Mouse (Mus musculus) kidney, adult 8-10 months (tissue): ENCODE data around the gene Hmgcs2.

Experiments
- DNase-seq, 2 experiments: peaks; one replicate each; pipeline ENCODE4 v3.0.0; 2022

Gene Hmgcs2

GRCm38 (mm10) chr3:98280204-98280932 lies at the start of gene Hmgcs2:
Gene Hmgcs2, plus strand, starts transcription at chr3:98280435.
- DNase-seq, result peak; percentile 47 to 57

DNA sequence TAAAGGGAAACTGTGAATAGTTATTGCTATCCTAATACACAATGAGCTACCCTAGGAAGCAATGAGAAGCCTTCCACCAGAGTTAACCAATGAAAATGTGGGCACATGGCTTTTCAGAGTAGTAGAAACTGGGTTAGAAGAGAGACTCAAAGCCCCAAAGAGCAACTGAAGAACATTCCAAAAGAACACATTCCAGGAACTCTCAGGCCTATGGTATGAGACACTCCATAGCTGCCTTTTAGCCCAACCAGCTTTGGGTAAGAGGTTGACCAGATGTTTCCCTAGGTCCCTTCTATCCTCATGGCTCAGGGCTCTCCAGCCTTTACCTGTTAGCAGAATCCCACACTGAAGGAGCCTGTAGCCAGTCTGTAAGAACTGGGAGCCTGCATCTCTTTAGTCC lies 46.7 kb upstream of the Hmgcs2 start:
- DNase-seq, result no peak

DNA sequence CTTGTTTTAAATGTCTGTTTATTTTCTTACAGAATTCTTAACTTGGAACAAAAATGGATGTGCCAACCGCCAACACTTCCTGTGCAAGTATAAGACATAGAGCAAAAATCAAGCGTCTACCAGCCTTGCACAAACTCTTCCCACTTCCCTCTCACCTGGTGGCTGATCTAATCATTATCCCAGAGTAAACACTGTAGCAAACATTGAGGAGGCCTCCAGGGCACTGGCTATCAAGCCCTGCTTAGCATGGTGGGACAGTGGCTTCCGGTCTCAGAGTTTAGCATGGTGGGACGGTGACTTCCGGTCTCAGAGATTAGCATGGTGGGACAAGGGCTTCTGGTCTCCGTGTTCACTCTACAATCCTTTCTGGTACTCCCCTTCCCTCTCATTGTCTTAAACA lies 44.0 kb upstream of the Hmgcs2 start:
- DNase-seq, result no peak

DNA sequence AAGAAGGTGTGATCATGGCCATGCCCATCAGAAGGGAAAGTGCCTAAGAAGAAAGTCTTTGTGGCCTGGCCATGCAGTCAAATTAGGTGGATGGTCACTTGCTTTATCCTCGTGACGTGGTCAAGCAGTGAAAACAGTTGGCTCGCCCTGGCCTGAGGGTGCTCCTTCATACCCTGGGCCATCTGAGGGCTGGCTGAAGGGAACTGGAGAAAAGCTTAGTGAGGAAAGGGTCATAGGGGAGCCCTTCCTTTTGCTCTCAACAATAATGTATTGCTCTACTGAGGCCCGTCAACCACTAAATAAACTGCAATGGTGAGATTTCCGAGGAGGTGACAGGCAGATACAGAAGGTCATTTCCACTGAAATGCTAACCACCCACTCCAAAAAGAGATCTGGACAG lies 43.0 kb upstream of the Hmgcs2 start:
- no peak for DNase-seq

GRCm38 (mm10) chr3:98238150-98238549 lies 42.1 kb upstream of the Hmgcs2 start:
- no peak for DNase-seq

- DNase-seq, result no peak
Observed at GRCm38 (mm10) chr3:98242051-98242450, 38.2 kb upstream of the Hmgcs2 start.

DNA sequence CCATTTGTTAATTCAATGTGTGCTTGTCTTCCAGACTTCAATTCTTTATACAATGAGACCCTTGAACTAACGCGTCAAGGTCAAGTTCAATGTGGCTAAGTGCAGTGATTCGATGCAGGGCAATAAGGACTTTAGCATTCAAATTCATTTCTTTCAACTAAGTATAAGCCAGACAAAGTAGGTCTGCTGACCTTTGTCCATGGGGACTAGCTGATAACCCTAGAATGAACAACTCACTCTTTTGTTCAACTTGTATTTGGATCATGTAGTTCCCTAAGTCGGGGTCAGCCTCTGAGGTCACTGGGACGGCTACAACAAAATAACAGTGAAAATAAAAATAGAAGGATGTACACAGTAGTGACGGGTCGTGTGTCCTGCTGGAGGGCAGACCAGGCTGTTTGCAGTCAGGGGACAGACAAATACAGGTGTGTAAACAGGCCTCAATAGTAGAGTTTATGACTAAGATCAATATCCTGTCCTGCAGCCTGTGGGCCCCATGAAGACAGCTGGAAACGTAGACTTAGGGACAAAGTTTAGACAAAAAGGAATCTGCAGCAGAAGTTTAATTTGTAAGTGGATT lies 37.7 kb upstream of the Hmgcs2 start:
- DNase-seq, result no peak

DNA sequence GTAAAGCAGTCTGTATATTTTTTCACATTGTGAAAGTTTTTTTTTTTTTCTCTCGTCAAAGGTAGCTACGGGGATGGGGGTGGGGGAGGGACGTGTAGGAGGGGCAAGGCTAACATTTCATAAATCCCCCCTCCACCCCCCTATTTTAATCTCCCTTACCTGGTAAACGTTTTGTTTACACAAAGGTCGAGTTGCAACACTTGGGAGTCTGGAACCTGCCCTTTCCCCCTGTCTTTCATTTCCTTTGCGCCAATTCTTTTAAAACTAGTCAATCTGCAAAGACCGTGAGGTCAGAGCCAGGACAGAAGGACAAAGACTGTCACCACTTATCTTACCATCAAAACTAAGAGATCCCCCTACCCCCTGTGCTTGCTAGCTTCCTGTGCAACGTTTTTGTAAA lies 34.3 kb upstream of the Hmgcs2 start:
- no peak for DNase-seq

DNA sequence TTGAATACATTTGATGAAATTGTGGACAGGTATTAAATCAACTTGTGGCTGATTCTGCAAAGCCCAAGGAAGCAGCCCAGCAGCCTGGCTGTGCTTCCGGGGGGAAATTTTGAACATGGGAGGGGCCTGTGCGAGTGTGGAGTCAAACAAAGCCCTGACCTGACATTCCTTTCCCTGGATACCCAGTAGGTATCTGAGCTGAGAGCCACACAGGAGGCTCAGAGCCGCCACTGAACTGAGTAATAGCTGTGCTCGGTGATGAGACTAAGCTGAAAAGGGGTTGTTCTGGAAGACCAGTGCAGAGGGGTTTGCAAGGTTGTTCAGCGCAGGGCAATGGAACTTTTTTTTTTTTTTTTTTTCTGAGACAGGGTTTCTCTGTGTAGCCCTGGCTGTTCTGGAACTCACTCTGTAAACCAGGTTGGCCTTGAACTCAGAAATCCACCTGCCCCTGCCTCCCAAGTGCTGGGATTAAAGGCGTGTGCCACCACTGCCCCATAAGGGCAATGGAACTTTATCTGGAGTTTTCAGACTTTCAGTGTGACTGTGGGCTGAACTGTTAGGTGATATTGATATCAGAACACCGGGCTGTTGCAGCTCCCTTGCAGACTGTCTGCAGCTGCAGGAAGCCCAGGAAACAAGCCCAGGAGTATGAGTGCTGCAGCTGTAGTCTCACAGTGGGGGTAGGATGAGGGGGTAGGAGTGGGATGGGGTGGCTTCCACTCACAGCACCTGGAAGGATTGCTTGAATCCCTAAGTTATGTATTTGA lies 33.1 kb upstream of the Hmgcs2 start:
- no peak for DNase-seq

- DNase-seq, result no peak
Observed at GRCm38 (mm10) chr3:98249378-98249777, 30.9 kb upstream of the Hmgcs2 start.

- no peak for DNase-seq
Observed at GRCm38 (mm10) chr3:98249833-98250448, 30.3 kb upstream of the Hmgcs2 start.

DNA sequence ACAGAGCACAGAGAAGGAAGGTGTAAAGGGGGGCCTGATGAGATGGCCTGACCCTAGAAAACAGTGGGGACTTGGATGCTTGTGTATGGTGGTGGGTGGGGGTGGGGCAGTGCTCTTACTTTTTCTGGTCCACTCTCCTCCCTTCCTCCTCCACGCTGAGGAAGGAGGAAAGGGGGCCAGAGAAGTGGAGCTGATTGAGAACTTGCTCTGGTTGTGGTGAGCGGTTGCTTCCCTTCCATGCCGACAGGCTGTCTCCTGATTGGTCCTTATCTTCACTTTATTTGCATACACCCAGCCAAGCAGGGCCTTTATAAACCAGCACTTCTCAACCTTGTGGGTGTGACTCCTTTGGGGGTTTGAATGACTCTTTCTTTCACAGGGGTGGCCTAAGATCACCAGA lies 26.2 kb upstream of the Hmgcs2 start:
- no peak for DNase-seq

DNA sequence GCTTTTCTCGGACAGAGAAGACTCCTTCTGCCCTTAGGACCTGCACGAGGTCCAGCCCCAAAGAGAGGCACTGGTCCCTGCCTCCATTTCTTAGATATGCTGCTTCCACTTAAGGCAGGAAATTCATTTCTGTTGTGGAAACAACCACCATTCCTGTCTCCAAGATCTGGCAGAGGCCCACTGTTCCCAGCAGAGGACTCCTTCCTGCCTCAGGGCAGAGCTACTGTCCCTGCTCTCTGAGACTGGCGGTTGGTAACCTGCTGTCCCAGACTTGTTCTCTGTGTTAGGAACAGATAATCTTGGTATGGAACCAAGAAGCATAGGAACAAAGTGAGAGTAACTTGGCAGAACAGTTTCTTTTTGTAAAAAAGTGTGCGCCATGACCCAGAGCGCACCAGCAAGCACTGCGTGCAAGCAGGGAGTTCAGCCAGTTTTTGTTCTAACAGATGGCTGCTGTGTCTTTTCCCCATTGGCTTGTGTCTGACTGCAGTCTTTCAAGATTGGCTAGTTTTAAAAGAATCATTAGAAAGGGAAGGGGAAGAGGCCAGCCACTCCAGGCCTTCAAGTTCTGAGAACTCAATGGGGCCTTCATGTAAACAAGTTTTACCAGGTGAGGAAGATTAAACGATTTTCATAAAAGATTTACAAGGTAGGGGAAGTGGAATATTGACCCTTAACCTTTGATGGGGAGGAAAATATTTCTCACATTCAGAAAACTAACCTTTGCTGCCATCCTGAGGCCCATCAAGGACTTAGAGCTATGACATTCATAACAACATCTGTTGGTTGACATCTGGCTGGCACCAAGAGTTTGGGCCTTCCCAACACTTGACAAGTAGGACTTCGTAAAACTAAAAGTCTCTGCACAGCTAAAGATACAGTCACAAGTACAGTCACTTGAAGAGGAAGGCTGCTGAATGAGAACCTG lies 25.3 kb upstream of the Hmgcs2 start:
- peak in 1 of 2 experiments; percentile 11 for DNase-seq

DNA sequence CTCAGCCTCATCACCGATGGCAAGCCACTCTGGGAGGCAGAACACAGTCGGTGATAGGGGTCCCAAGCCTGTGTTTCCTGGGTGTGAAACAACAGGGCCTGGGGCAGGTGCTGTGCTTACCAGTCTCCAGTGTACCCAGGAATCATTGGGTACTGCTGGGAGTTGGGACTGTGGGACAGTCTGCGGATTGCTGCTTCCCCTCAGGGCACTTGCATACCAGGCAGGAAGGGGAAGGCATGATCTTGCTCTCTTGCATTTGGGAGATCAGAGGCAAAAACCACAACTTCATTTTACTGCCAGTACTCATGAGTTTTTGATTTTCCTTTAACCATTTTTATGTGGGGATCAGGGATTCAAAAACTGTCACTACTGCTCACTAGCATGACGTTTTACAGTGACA lies 21.5 kb upstream of the Hmgcs2 start:
- DNase-seq, result no peak

GRCm38 (mm10) chr3:98259271-98259751 lies 20.9 kb upstream of the Hmgcs2 start:
- DNase-seq, result no peak

GRCm38 (mm10) chr3:98260534-98260933 lies 19.7 kb upstream of the Hmgcs2 start:
- DNase-seq, result peak; percentile 31 to 32

- DNase-seq, result no peak
Observed at GRCm38 (mm10) chr3:98261415-98261814, 18.8 kb upstream of the Hmgcs2 start.

GRCm38 (mm10) chr3:98262133-98262532 lies 18.1 kb upstream of the Hmgcs2 start:
- peak; percentile 69 for DNase-seq

DNA sequence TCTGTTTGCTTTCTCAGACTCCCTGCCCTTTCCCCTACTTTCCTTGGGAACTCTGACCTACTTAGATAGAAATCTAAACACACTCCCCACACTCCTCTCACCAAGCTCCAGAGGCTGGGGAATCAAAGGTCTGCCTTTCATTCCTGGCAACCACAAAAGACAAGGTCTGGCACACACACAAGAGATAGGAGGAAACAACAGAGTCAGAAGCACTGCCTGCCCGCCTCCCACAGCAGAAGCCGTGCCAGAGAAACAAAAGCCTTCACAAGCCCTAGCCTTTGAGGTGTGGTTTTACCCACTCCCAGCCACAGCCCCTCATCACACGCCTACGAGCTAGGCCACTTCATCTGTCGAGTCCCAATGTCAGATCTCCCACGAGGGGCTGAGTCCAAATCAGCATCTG lies 13.0 kb upstream of the Hmgcs2 start:
- peak; percentile 38 to 82 for DNase-seq

- no peak for DNase-seq
Observed at GRCm38 (mm10) chr3:98273623-98274398, 6.4 kb upstream of the Hmgcs2 start.

GRCm38 (mm10) chr3:98279682-98280081 lies 553 bp upstream of the Hmgcs2 start:
- no peak for DNase-seq
